Mouse (Mus musculus): ENCODE measurements around the gene Acot11.
"Not testable (repeated sequence)": the region's sequence is repeated elsewhere in the genome, so short reads cannot be mapped to it uniquely, and the experiment has no call there.

- TF ChIP-seq CTCF (conservative IDR thresholded peaks at IDR 0.05; ENCODE audit: low read length); POU5F1 (IDR thresholded peaks at IDR 0.05; ENCODE audit: borderline replicate concordance, low read length); NANOG (IDR thresholded peaks at IDR 0.05; ENCODE audit: borderline replicate concordance, low read length): not testable (repeated sequence)
These were observed 29.0 kb downstream of the Acot11 start for GRCm38 (mm10) chr4:106775767-106776166.

Data from E14TG2a.4 (cell line).